In genomic region chr1:101272365-101272764, GRCm38 (mm10) we compare ENCODE assay signal across 13 mouse cellular contexts.
"Had no signal": no experiment of that assay in that cellular context is flagged by ENCODE, and none has a peak within 500 bp of the region (broad histone marks: within the 10 kb centered on the region; RNA-seq: fewer than 3 reads in every experiment).

No protein-coding gene starts in this region.

- DNase-seq: kidney, postnatal 25 days; layer of hippocampus, postnatal 36 days; liver, embryonic 13.5 days; lung, adult 2 months; lung, postnatal 14 days; lung, postnatal 4 days; right cerebral cortex, adult 18-20 months; right cerebral cortex, postnatal 14 days; right cerebral cortex, postnatal 4 days; thymus, adult 2 months; thymus, postnatal 14 days; thymus, postnatal 4 days had no signal

- ATAC-seq: midbrain, embryonic 15.5 days had no signal
